Mouse (Mus musculus) midbrain, embryonic 12.5 days (tissue): ENCODE results near the gene Abcd2. TPM values are rescaled to one million over a fixed set of nuclear protein-coding genes. Genes with fewer than 3 reads are reported as not detected.

Experiments used
- ATAC-seq: fragments of 200-750 bp; cut with Nextera tagmentation; 2 replicates; pipeline ENCODE4 v1.8.0; 2017; ENCODE audit warnings: low read depth, moderate TSS enrichment, moderate library complexity; ENCODE audit not compliant: low FRiP score
- H3K27ac ChIP-seq: fragments of 300-500 bp; sonication (generic); replicated peaks from 2 replicates; pipeline ENCODE4 v1.5.1; 2016; ENCODE audit warnings: mild to moderate bottlenecking
- H3K27me3 ChIP-seq: fragments of 300-500 bp; sonication (generic); 2 replicates; pipeline ENCODE4 v1.6.1; 2016; ENCODE audit warnings: mild to moderate bottlenecking
- H3K36me3 ChIP-seq: fragments of 300-500 bp; sonication (generic); 2 replicates; pipeline ENCODE4 v1.6.1; 2016
- H3K4me1 ChIP-seq: fragments of 300-500 bp; sonication (generic); 2 replicates; pipeline ENCODE4 v1.6.1; 2016
- H3K4me2 ChIP-seq: fragments of 300-500 bp; sonication (generic); replicated peaks from 2 replicates; pipeline ENCODE4 v1.6.1; 2016; ENCODE audit warnings: mild to moderate bottlenecking, moderate library complexity
- H3K4me3 ChIP-seq: fragments of 300-500 bp; sonication (generic); 2 replicates; pipeline ENCODE4 v1.5.1; 2016; ENCODE audit warnings: mild to moderate bottlenecking
- H3K9ac ChIP-seq: fragments of 300-500 bp; sonication (generic); replicated peaks from 2 replicates; pipeline ENCODE4 v1.6.1; 2016; ENCODE audit warnings: mild to moderate bottlenecking, moderate library complexity
- H3K9me3 ChIP-seq: fragments of 300-500 bp; sonication (generic); 2 replicates; pipeline ENCODE4 v1.6.1; 2016; ENCODE audit warnings: mild to moderate bottlenecking
- WGBS: fragments of 180-500 bp; shearing (Covaris S2); methylation state at CpG from one replicate; pipeline ENCODE4 v1.1.7; 2016; 5-methylcytosine and 5-hydroxymethylcytosine counted together
- polyA plus RNA-seq: library from polyadenylated mRNA; unstranded; fragments of >200 nt; fragmentation: Nextera tagmentation; extraction: Ambion mirVana; gene quantifications from 2 replicates; pipeline ENCODE4 v1.2.1, GENCODE M21; 2016

The Abcd2 gene
- polyA plus RNA-seq, 1 experiment from 2014 or later = 28.8 TPM

- ATAC-seq = no peak
- no peak overlapping the region for H3K4me3 ChIP-seq
These were observed 5.2 kb downstream of the Abcd2 start for GRCm38 (mm10) chr15:91186358-91186757.

DNA sequence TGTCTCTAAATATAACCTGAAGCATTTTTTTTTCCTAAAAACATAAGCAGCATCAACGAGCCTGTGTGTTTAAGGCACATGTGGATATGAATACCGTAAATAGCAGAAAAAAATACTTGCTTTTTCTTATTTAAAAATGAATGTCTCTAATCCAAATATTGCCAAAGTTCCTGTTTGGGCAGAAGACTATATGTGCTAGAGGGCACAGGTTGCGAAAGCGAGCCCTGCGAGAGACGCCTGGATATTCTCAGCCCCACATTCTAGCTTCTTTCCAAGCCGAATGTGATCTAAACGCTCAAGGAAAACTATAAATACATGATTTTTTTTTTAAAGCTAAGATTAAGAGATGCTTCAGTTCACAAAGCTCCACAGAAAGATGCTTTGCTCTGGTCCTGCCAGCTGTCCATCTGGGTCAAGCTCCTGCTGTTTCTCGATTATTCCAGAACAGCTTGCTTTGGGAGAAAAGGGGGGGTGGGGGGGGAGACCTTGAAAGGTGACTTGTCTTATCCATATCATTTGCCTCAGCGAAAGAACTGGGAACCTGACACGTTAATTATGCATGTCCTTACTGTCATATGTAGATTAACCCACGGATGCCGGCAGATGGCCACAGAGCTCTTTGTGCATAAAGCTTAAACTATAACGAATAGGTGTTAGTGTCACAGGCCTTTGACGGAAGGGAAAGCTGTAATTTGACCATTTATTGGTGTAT lies 11.5 kb downstream of the Abcd2 start:
- no peaks in the 10 kb centered on the region for H3K9me3 ChIP-seq
- no peak overlapping the region for H3K4me3 ChIP-seq
- WGBS = 54% methylated on average over 15 of the region's 15 CpGs
- H3K36me3 ChIP-seq = peaks cover 10% of the 10 kb centered on the region; the same call in 1 of the 2 replicates
- H3K27me3 ChIP-seq = no peaks in the 10 kb centered on the region
- no peak overlapping the region for H3K4me2 ChIP-seq
- no peak; the same call in 1 of the 2 replicates for ATAC-seq
- H3K9ac ChIP-seq = no peak overlapping the region
- peaks cover 10% of the 10 kb centered on the region for H3K4me1 ChIP-seq
- peak overlapping the region; percentile 54 for H3K27ac ChIP-seq

More at GRCm38 (mm10) chr15:91186358-91186757, 5.2 kb downstream of the Abcd2 start:
- no peak overlapping the region for H3K27ac ChIP-seq
- H3K4me1 ChIP-seq = peaks cover 13% of the 10 kb centered on the region
- H3K9ac ChIP-seq = no peak overlapping the region
- H3K9me3 ChIP-seq = no peaks in the 10 kb centered on the region
- no peaks in the 10 kb centered on the region for H3K27me3 ChIP-seq
- H3K4me2 ChIP-seq = no peak overlapping the region
- H3K36me3 ChIP-seq = peaks cover 6% of the 10 kb centered on the region; the same call in 1 of the 2 replicates
- 87% methylated on average over 6 of the region's 6 CpGs for WGBS

GRCm38 (mm10) chr15:91178656-91179314 lies 12.8 kb downstream of the Abcd2 start:
- Histone ChIP-seq H3K9me3 (no peaks in the 10 kb centered on the region), H3K27ac (no peak overlapping the region), H3K4me1 (peaks cover 10% of the 10 kb centered on the region), H3K4me3 (no peak overlapping the region), H3K9ac (no peak overlapping the region), H3K36me3 (peaks cover 11% of the 10 kb centered on the region; the same call in 1 of the 2 replicates), H3K4me2 (no peak overlapping the region), H3K27me3 (no peaks in the 10 kb centered on the region)
- 92% methylated on average over 9 of the region's 9 CpGs for WGBS
- no peak for ATAC-seq

DNA sequence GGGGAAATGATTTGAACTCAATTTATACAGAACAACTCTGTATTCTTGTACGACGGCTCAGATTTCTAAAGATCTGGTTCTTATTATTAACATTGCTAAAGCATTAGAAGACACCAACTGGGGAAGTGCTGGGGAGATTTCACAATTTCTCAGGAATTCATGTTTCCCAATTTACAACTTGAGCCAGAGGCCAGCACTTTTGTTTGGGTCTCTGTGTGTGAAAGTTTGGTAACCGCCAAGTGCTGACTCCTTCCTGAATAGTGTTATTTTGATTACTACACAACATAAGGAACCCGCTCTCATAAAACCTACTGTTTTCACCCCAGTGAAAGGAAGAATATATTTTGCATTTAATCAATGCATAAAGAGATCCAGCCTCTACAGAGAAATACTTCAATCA lies 19.4 kb downstream of the Abcd2 start:
- Histone ChIP-seq H3K9ac (no peak overlapping the region), H3K4me1 (peaks cover 8% of the 10 kb centered on the region; the same call in 1 of the 2 replicates), H3K9me3 (no peaks in the 10 kb centered on the region), H3K4me2 (no peak overlapping the region), H3K36me3 (peaks cover 18% of the 10 kb centered on the region), H3K27me3 (no peaks in the 10 kb centered on the region), H3K27ac (no peak overlapping the region), H3K4me3 (no peak overlapping the region)
- 85% methylated on average over 4 of the region's 4 CpGs for WGBS
- no peak for ATAC-seq

DNA sequence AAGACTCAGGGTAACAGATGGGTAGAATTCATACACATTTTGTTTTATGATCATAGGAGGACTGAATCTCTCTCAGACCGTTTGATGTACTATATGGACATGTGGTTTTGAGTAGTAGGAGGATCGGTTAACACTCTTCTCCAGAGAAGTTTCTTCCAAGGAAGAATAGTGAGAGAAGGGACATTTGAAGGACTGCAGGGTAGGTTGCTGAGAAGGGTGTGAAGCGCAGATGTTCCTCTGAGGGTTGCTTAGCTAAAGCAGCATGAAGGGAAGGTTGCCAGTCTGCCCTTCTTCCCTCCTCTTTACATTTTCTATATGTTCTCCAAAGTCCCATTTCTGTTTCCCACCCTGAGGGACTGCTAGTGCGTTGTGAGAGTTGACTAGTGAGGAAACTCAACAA lies 20.3 kb downstream of the Abcd2 start:
- WGBS = 90% methylated on average over 4 of the region's 4 CpGs
- ATAC-seq = no peak
- peaks cover 18% of the 10 kb centered on the region for H3K36me3 ChIP-seq
- H3K27ac ChIP-seq = no peak overlapping the region
- peaks cover 8% of the 10 kb centered on the region; the same call in 1 of the 2 replicates for H3K4me1 ChIP-seq
- no peak overlapping the region for H3K9ac ChIP-seq
- H3K9me3 ChIP-seq = no peaks in the 10 kb centered on the region
- no peak overlapping the region for H3K4me3 ChIP-seq
- no peak overlapping the region for H3K4me2 ChIP-seq
- H3K27me3 ChIP-seq = no peaks in the 10 kb centered on the region

GRCm38 (mm10) chr15:91170602-91171328 lies 20.8 kb downstream of the Abcd2 start:
- H3K27ac ChIP-seq = no peak overlapping the region
- 78% methylated on average over 9 of the region's 9 CpGs for WGBS
- no peak for ATAC-seq

GRCm38 (mm10) chr15:91167850-91168562 lies 23.6 kb downstream of the Abcd2 start:
- Histone ChIP-seq H3K9me3 (no peaks in the 10 kb centered on the region), H3K4me2 (no peak overlapping the region), H3K4me3 (no peak overlapping the region), H3K4me1 (peaks cover 8% of the 10 kb centered on the region; the same call in 1 of the 2 replicates), H3K9ac (no peak overlapping the region), H3K27me3 (no peaks in the 10 kb centered on the region), H3K36me3 (peaks cover 7% of the 10 kb centered on the region), H3K27ac (0 out of 2 replicates have a peak overlapping the region, but pooled peaks have one; percentile 25)
- 91% methylated on average over 13 of the region's 13 CpGs for WGBS
- no peak for ATAC-seq

More at GRCm38 (mm10) chr15:91170602-91171328, 20.8 kb downstream of the Abcd2 start:
- no peaks in the 10 kb centered on the region for H3K27me3 ChIP-seq
- no peaks in the 10 kb centered on the region for H3K9me3 ChIP-seq
- H3K4me2 ChIP-seq = no peak overlapping the region
- no peak overlapping the region for H3K4me3 ChIP-seq
- peaks cover 17% of the 10 kb centered on the region for H3K36me3 ChIP-seq
- H3K9ac ChIP-seq = no peak overlapping the region
- H3K4me1 ChIP-seq = peaks cover 8% of the 10 kb centered on the region; the same call in 1 of the 2 replicates

- Histone ChIP-seq H3K9ac (no peak overlapping the region), H3K4me3 (no peak overlapping the region), H3K36me3 (peaks cover 14% of the 10 kb centered on the region), H3K9me3 (no peaks in the 10 kb centered on the region), H3K27me3 (no peaks in the 10 kb centered on the region), H3K27ac (no peak overlapping the region), H3K4me1 (no peaks in the 10 kb centered on the region), H3K4me2 (no peak overlapping the region)
- 0 out of 2 replicates have a peak, but pooled peaks have one; percentile 38 for ATAC-seq
- WGBS = 2% methylated on average over 5 of the region's 5 CpGs
These were observed 26.6 kb downstream of the Abcd2 start for GRCm38 (mm10) chr15:91165021-91165420.

GRCm38 (mm10) chr15:91163454-91163853 lies 28.1 kb downstream of the Abcd2 start:
- H3K36me3 ChIP-seq = peaks cover 23% of the 10 kb centered on the region
- 78% methylated on average over 2 of the region's 2 CpGs for WGBS
- no peaks in the 10 kb centered on the region for H3K9me3 ChIP-seq
- no peaks in the 10 kb centered on the region for H3K4me1 ChIP-seq
- no peak overlapping the region for H3K9ac ChIP-seq
- no peak overlapping the region for H3K4me3 ChIP-seq
- ATAC-seq = no peak
- no peak overlapping the region for H3K27ac ChIP-seq
- H3K4me2 ChIP-seq = no peak overlapping the region
- no peaks in the 10 kb centered on the region for H3K27me3 ChIP-seq

GRCm38 (mm10) chr15:91161153-91161552 lies 30.4 kb downstream of the Abcd2 start:
- Histone ChIP-seq H3K4me1 (no peaks in the 10 kb centered on the region), H3K9me3 (peaks cover 1% of the 10 kb centered on the region; the same call in 1 of the 2 replicates), H3K27me3 (no peaks in the 10 kb centered on the region), H3K9ac (no peak overlapping the region), H3K27ac (no peak overlapping the region), H3K4me2 (no peak overlapping the region), H3K36me3 (peaks cover 41% of the 10 kb centered on the region), H3K4me3 (no peak overlapping the region)
- WGBS = 88% methylated on average over 5 of the region's 5 CpGs
- ATAC-seq = no peak

GRCm38 (mm10) chr15:91153311-91153710 lies 38.3 kb downstream of the Abcd2 start:
- no peaks in the 10 kb centered on the region for H3K4me1 ChIP-seq
- H3K9me3 ChIP-seq = peaks cover 13% of the 10 kb centered on the region
- no peak overlapping the region for H3K4me2 ChIP-seq
- no peak overlapping the region for H3K27ac ChIP-seq
- H3K27me3 ChIP-seq = no peaks in the 10 kb centered on the region
- WGBS = 80% methylated on average over 3 of the region's 3 CpGs
- no peak overlapping the region for H3K9ac ChIP-seq
- ATAC-seq = no peak
- H3K36me3 ChIP-seq = peaks cover 55% of the 10 kb centered on the region
- no peak overlapping the region for H3K4me3 ChIP-seq
